Mouse (Mus musculus): ENCODE data around the gene Mrpl3. TPM values are rescaled to one million over a fixed set of nuclear protein-coding genes. Genes with fewer than 3 reads are reported as not detected.

Mrpl3 gene
- polyA plus RNA-seq, 1 experiment from 2014 or later: 55.4 TPM

- Histone ChIP-seq H3K27ac (ENCODE audit: low read length) (no peak overlapping the region), H3K36me3 (ENCODE audit: insufficient read depth, low read length) (no peaks in the 10 kb centered on the region), H3K9ac (replicated peaks; ENCODE audit: low read depth) (no peak overlapping the region), H3K4me2 (replicated peaks; ENCODE audit: low read depth, low read length) (no peak overlapping the region), H3K4me3 (ENCODE audit: low read depth, low read length) (no peak overlapping the region), H3K9me3 (ENCODE audit: low read length) (no peaks in the 10 kb centered on the region), H3K27me3 (replicated peaks; ENCODE audit: insufficient read depth, low read length) (no peaks in the 10 kb centered on the region), H3K4me1 (ENCODE audit: insufficient read depth, low read depth, low read length) (no peaks in the 10 kb centered on the region)
- no peak for DNase-seq (ENCODE audit: low spot score)
- no peak for ATAC-seq
- TF ChIP-seq EP300 (IDR thresholded peaks at IDR 0.05): no peak
- no peak for TF ChIP-seq CTCF (IDR thresholded peaks at IDR 0.05)
- WGBS: 59% methylated on average over 7 of the region's 7 CpGs
Measured at GRCm38 (mm10) chr9:105046014-105046413, 7.0 kb upstream of the Mrpl3 start.

GRCm38 (mm10) chr9:105048351-105048750, 4.7 kb upstream of the Mrpl3 start:
- TF ChIP-seq EP300 (IDR thresholded peaks at IDR 0.05): no peak
- TF ChIP-seq CTCF (IDR thresholded peaks at IDR 0.05): no peak
- Histone ChIP-seq H3K4me1 (ENCODE audit: insufficient read depth, low read depth, low read length) (peaks cover 4% of the 10 kb centered on the region; the same call in 1 of the 2 replicates), H3K4me2 (replicated peaks; ENCODE audit: low read depth, low read length) (no peak overlapping the region), H3K9ac (replicated peaks; ENCODE audit: low read depth) (no peak overlapping the region), H3K36me3 (ENCODE audit: insufficient read depth, low read length) (no peaks in the 10 kb centered on the region), H3K9me3 (ENCODE audit: low read length) (no peaks in the 10 kb centered on the region), H3K27ac (ENCODE audit: low read length) (no peak overlapping the region), H3K4me3 (ENCODE audit: low read depth, low read length) (no peak overlapping the region), H3K27me3 (replicated peaks; ENCODE audit: insufficient read depth, low read length) (no peaks in the 10 kb centered on the region)
- WGBS: 63% methylated on average over 10 of the region's 10 CpGs
- no peak for DNase-seq (ENCODE audit: low spot score)
- ATAC-seq: no peak

- H3K9ac ChIP-seq (replicated peaks; ENCODE audit: low read depth): no peak overlapping the region
- WGBS: 40% methylated on average over 2 of the region's 2 CpGs
- no peak overlapping the region for H3K4me3 ChIP-seq (ENCODE audit: low read depth, low read length)
- no peaks in the 10 kb centered on the region for H3K27me3 ChIP-seq (replicated peaks; ENCODE audit: insufficient read depth, low read length)
- H3K9me3 ChIP-seq (ENCODE audit: low read length): no peaks in the 10 kb centered on the region
- no peaks in the 10 kb centered on the region for H3K36me3 ChIP-seq (ENCODE audit: insufficient read depth, low read length)
- peaks cover 4% of the 10 kb centered on the region; the same call in 1 of the 2 replicates for H3K4me1 ChIP-seq (ENCODE audit: insufficient read depth, low read depth, low read length)
- no peak for TF ChIP-seq EP300 (IDR thresholded peaks at IDR 0.05)
- TF ChIP-seq CTCF (IDR thresholded peaks at IDR 0.05): no peak
- ATAC-seq: no peak
- H3K27ac ChIP-seq (ENCODE audit: low read length): no peak overlapping the region
- H3K4me2 ChIP-seq (replicated peaks; ENCODE audit: low read depth, low read length): no peak overlapping the region
- DNase-seq (ENCODE audit: low spot score): no peak
Measured at GRCm38 (mm10) chr9:105049636-105050035, 3.4 kb upstream of the Mrpl3 start.

DNA sequence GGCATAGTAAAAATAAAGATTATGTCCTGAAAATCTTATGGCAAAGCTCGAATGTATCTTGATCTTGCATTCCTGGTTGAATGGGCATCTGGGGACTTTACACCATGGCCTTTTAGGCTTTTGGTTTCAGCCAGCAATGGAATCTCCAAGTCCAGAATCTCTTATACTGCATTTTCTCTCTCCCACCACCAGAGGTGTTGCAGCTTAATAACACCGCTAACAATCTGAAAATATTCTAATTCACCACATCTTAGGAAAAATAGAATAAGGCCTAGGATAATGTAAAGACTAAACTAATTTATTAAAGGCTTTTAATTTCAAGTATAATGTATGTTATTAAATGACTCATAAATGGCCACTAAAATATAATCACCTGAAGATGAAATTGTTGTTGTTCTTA, 2.8 kb upstream of the Mrpl3 start:
- WGBS: 59% methylated on average over 2 of the region's 2 CpGs
- no peak overlapping the region for H3K4me2 ChIP-seq (replicated peaks; ENCODE audit: low read depth, low read length)

GRCm38 (mm10) chr9:105053812-105054211, 773 bp downstream of the Mrpl3 start:
- Histone ChIP-seq H3K4me2 (replicated peaks; ENCODE audit: low read depth, low read length) (peak overlapping the region; percentile 80), H3K9ac (replicated peaks; ENCODE audit: low read depth) (peak overlapping the region; percentile 99), H3K4me1 (ENCODE audit: insufficient read depth, low read depth, low read length) (peaks cover 4% of the 10 kb centered on the region; the same call in 1 of the 2 replicates), H3K4me3 (ENCODE audit: low read depth, low read length) (peak overlapping the region; percentile 100), H3K9me3 (ENCODE audit: low read length) (no peaks in the 10 kb centered on the region), H3K27me3 (replicated peaks; ENCODE audit: insufficient read depth, low read length) (no peaks in the 10 kb centered on the region), H3K27ac (ENCODE audit: low read length) (peak overlapping the region; percentile 89), H3K36me3 (ENCODE audit: insufficient read depth, low read length) (peaks cover 25% of the 10 kb centered on the region; the same call in 1 of the 2 replicates)
- no peak for TF ChIP-seq EP300 (IDR thresholded peaks at IDR 0.05)
- no peak for TF ChIP-seq CTCF (IDR thresholded peaks at IDR 0.05)
- ATAC-seq: no peak
- DNase-seq (ENCODE audit: low spot score): peak; percentile 4
- 23% methylated on average over 4 of the region's 4 CpGs for WGBS

More for the DNA sequence above, 2.8 kb upstream of the Mrpl3 start:
- TF ChIP-seq CTCF (IDR thresholded peaks at IDR 0.05) (peak; percentile 25), EP300 (IDR thresholded peaks at IDR 0.05) (no peak)
- Histone ChIP-seq H3K27ac (ENCODE audit: low read length) (no peak overlapping the region), H3K9me3 (ENCODE audit: low read length) (no peaks in the 10 kb centered on the region), H3K4me3 (ENCODE audit: low read depth, low read length) (no peak overlapping the region), H3K27me3 (replicated peaks; ENCODE audit: insufficient read depth, low read length) (no peaks in the 10 kb centered on the region), H3K9ac (replicated peaks; ENCODE audit: low read depth) (no peak overlapping the region), H3K36me3 (ENCODE audit: insufficient read depth, low read length) (no peaks in the 10 kb centered on the region), H3K4me1 (ENCODE audit: insufficient read depth, low read depth, low read length) (peaks cover 4% of the 10 kb centered on the region; the same call in 1 of the 2 replicates)
- ATAC-seq (no peak), DNase-seq (ENCODE audit: low spot score) (no peak)

- Histone ChIP-seq H3K27ac (ENCODE audit: low read length) (no peak overlapping the region), H3K9me3 (ENCODE audit: low read length) (no peaks in the 10 kb centered on the region), H3K4me2 (replicated peaks; ENCODE audit: low read depth, low read length) (no peak overlapping the region), H3K4me1 (ENCODE audit: insufficient read depth, low read depth, low read length) (no peaks in the 10 kb centered on the region), H3K27me3 (replicated peaks; ENCODE audit: insufficient read depth, low read length) (no peaks in the 10 kb centered on the region), H3K4me3 (ENCODE audit: low read depth, low read length) (no peak overlapping the region), H3K36me3 (ENCODE audit: insufficient read depth, low read length) (peaks cover 26% of the 10 kb centered on the region), H3K9ac (replicated peaks; ENCODE audit: low read depth) (no peak overlapping the region)
- DNase-seq (ENCODE audit: low spot score): no peak
- WGBS: 95% methylated on average over 10 of the region's 10 CpGs
- no peak for ATAC-seq
- no peak for TF ChIP-seq CTCF (IDR thresholded peaks at IDR 0.05)
- TF ChIP-seq EP300 (IDR thresholded peaks at IDR 0.05): no peak
Measured at GRCm38 (mm10) chr9:105069106-105069505, 16.1 kb downstream of the Mrpl3 start.
